Mouse (Mus musculus) bone marrow, adult 2 months (tissue): ENCODE results near the gene Bahcc1.

Experiments used
- CTCF ChIP-seq: fragments of 200-500 bp; IDR thresholded peaks from 2 replicates; pipeline ENCODE4 v1.5.1; 2011; ENCODE audit warnings: low read length, control low read depth; ENCODE audit not compliant: control insufficient read depth, insufficient read depth
- POLR2A ChIP-seq: fragments of 200-500 bp; IDR thresholded peaks from 2 replicates; pipeline ENCODE4 v1.6.1; 2011; ENCODE audit warnings: low read depth, mild to moderate bottlenecking, control low read depth, low read length, borderline replicate concordance; ENCODE audit not compliant: control insufficient read depth

- TF ChIP-seq CTCF (no peak), POLR2A (no peak)
Measured at GRCm38 (mm10) chr11:120263176-120263575, 30.4 kb downstream of the Bahcc1 start.
